Mouse (Mus musculus) urinary bladder, postnatal 14 days (tissue): ENCODE data around the gene Chrne.

Experiments used
- DNase-seq: peaks from one replicate; pipeline ENCODE4 v3.0.0; 2021; ENCODE audit warnings: low spot score

The Chrne gene

DNA sequence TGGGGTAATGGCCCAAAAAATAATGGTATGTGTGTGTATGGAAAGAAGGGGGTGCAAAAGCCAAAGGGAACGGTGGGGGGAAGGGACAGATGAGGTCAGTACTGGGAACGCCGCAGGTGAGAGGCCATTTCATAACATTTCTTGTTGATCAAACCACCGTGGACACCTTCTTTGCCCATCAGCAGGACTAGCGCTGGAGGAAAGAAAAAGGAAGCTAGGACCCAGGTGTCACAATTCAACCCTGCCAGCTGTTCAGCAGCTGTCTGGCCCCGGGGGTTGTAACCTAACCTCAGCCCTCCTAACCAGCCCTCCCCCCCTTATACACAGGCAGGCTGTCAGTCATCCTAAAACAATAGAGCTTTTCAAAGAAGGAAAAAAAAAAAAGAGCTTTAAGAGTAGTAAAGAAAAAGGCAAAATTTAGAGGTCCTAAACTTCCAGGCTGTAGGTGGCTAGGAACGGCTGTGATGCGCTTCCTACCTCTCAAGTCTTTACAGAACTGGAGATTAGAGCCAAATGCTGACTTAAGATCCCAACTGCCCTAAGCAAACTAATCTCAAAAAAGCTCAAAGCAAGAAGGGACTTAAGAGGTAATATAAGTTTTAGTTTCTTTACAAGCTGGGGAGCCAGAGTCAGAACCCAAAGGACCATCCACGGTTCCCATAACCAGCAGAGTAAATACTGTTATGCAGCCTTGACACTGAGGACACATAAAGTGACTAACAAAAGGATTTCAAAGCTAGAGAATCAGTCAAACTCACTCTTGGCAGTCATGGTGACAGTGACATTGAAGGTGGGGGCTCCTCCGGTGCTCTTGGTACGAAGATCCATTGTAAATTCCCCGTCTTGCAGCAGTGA, 33.2 kb upstream of the Chrne start:
- DNase-seq = no peak

DNA sequence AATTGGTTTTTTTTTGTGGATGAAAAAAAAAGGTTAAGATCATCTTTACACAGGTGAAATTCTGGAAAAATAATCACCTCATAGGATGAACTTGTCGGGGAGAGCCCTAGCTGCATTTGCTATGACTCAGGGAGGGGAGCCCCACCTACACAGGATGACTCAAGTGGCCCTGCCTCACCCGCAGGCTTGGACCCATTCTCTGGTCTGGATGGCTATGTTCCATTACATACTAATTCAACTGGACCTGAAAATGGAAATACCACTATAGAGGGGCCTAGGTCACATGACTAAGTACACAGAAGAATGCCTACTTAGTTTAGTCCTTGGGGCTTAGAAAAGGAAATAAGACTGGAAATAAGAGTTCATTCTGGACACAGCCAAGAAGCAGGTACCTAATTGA, 32.4 kb upstream of the Chrne start:
- DNase-seq = peak; percentile 60

DNA sequence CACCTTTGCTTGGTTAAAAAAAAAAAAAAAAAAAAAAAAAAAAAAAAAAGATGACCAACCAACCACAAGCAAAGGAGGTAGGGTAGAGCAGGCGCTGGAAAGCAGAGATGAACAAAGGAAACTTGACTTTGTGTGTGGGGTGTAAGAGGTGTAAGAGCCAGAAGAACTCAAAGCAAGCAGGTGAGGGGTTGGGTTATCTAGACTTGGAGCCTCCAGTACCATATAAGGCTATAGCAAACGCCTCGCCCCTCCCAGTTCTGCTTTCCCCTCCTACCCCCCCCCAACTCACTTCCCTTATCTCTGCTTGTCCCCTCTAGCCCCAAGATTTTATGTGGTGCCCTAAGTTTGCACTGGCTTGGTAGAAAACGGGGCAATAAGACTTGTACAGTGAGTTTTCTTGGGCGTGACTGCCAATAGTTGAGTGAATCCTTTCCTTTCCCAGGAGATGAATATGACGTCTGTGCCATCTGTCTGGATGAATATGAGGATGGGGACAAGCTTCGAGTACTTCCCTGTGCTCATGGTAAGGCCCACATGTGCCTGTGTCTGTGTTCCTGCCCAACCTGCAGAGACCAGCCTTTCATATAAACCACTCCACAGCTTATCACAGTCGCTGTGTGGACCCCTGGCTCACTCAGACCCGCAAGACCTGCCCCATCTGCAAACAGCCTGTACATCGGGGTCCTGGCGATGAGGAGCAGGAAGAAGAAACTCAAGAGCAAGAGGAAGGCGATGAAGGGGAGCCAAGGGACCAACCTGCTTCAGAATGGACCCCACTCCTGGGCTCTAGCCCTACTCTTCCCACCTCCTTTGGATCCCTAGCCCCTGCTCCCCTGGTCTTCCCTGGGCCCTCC, 31.5 kb upstream of the Chrne start:
- no peak for DNase-seq

DNA sequence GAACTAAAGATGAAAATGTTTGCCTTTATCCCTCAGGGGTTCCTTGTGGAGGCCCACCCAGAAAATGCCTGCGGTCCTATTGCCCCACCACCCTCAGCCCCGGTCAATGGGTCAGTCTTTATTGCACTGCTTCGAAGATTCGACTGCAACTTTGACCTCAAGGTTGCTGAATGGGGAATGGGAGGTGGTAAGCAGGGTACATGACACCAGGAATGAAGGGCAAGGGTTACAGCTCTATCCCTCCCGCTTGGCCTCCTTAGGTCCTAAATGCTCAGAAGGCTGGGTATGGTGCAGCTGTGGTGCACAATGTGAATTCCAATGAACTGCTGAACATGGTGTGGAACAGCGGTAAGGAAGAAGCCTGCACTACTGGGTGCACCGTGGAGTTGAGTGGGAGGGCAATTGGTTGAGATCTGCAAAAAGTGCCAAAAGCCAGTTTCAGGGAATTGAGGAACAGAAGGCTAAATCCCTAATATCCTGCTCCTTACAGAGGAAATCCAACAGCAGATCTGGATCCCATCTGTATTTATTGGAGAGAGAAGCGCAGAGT, 30.2 kb upstream of the Chrne start:
- no peak for DNase-seq

DNA sequence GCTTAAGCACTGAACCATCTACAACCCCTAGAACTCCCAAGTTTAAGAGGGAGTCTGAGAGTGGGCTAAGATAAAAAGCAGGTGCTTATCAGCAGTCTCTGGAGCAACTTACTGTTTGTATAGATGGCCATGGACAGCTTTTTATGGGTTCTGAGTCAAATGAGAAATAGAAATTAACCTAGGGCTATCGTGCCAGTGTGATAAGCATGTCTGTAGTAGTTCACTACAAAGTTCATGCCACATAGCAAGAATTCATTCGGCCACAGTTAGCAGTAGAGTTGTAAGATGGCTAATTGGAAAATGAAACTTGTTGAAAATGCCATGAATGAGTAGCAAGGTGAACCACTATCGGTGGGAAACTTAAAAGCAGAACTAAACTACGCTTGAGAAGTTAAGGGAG, 29.5 kb upstream of the Chrne start:
- no peak for DNase-seq

DNA sequence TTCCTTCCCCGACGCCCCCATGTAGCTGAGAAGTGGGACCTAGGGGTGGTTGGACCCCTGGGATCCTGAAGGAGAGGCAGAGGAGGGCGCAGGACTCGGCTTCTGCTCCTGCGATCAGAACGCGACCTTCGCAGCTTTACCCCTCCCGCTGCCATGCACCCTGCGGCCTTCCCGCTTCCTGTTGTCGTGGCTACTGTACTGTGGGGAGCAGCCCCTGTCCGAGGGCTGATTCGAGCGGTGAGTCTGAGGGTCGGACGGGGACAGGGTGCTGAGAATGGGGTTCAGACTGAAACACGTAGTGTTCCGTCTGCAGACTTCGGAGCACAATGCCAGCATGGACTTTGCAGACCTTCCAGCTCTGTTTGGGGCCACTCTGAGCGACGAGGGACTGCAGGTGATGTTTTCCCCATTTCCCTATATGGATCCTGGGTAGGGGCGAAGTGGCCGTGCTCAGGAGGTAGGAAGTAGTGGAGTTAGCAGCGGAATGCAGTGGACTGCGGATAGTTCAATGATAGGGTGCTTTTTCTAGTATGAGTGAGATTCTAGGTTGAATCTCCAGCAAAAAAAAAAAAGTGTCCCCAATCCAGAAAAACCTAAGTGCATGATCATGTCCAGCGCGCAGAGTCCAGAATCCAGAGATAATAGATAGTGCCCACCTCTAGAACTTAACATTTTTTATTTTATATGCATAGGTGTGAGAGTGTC, 28.9 kb upstream of the Chrne start:
- peak; percentile 31 for DNase-seq

DNA sequence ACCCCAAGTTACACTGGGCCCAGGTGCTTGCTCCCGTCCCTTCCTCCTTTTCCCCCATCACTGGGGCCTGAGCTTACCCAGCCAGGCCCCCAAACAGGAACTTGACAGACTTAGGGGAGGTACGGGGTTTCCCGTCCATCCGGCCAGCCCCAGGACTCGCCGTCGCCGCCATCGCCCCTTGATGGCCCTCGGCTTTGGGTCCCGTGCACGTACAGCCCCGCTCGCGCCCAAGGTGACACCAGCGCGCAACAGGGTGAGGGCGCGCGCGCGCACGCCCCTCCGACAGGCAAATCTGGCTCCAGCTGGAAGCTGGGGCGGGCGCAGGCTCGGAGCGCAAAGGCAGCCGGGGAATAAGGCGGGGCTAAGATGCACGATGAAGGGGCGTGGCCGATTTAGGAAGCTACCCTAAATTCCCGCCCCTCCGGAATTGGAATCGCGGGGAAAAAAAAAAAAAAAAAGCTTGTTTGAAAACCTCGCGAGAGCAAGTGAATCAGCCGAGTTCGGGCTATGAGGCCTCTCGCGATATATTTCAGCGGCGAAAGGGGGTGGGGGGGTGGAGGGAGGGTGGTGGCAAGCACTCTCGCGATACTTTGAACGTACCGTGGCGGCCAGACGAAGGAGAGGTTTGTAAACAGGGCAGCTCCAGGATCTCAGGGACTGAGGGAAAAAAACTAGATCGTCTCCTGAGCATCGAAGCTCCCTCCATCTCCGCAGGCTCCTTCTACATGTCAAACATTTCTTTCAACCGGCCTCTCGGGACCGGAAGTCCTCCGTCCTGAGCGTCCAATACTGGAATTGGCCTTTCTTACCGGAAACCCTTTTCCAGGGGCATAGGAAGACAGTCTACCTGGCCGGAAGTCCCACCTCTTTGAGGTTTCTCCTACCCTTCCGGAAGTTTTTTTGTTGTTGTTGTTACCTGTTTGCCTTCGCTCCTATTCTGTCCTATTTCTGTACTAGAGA, 28.0 kb upstream of the Chrne start, which contains the start of the genes Rnf167 and Slc25a11:
Gene Rnf167, plus strand, starts transcription at position 545 of the 960 bp plus-strand sequence.
Gene Slc25a11, minus strand, starts transcription at position 789 of the 960 bp plus-strand sequence.
- DNase-seq = peak; percentile 97

DNA sequence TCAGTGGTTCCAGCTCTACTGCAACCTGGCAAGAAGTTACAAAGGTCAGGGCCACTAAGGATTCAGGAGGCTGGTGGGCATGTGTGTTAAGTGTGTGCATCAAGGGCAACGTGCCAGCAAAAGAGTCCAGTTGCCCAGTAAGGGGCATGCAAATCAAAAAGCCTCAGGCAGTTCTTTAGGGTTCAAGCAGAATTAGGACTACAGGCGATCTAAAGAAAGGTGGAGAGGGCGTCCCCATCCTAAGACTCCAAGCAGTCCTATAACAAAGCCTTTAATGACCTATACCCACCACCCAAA, 27.2 kb upstream of the Chrne start:
- DNase-seq = no peak

DNA sequence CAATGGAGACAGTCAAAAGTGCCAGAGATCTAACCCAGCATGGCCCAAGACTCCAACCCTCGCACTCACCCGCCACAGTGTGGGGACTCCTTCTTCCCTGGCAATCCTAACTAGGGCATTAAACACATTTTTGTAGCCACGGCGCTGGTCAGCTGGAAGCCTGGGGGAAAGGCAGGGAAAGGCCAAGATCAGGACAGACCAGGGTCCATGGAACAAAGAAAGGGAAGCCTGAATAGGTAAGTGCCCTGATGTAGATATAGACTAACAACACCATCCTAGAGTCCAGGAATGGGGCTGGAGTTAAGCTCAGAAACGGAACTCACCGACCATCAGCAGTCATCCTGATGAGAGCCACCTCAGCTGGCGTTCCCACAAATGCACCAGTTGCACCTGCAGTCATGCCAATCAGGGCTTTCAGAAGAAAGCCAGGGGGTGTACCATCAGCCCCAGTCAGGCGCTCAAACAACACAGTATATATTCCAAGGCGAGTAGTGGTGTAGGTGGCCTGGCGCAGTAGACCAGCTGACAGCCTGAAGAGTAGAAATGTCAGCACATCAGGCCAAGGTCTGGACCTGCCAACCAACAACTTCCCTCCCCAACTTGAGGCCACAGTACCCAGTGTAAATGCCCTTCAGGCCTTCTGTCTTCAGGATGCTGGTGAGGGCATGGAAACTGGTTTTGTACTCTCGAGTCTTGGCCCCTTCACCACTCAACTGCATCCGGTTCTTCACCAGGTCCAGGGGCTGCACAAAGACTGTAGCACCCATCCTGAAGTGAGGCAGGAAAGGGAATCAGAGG, 26.6 kb upstream of the Chrne start:
- DNase-seq = no peak

DNA sequence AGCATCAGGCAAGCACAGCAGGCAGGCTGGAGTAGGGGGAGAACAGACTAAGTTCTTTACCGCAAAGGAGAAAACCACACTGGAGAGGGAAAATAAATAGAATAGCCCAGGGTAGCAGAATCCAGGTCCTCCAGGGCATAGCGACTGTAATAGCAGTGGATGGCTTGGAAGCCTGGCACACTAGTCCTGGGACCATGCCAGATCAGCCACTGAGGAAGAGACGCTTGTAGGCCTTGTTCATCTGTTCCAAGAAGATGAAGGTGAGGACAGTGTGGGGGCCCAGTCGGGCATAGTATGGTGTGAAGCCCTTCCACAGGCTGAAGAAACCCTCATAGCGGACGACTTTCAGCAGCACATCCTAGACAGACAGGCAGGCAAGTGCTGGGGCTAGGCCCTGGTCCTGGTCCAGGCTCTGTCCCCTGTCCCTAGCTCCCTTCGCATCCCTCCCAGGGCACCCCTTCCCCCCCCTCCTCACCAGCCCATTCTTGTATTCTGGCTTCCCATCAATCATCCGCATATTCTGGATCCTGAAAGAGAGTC, 25.6 kb upstream of the Chrne start:
- DNase-seq = no peak

DNA sequence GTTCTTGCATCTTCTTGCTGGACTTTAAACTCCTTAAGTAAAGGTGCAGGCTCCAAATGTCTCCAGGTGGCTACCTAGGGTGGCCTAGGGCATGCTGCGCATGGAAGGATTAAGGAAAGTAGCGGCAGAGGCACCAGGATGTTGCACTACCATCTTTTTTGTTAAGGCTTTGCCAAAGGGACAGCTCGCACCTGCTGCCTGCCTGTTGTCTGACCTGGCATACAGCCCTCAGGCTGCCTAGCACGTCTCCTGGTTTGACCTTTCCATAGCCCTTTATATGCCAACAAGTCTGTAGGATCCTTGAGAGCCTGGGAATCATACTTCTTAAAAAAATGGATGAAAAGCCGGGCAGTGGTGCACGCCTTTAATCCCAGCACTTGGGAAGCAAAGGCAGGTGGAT, 24.0 kb upstream of the Chrne start:
- no peak for DNase-seq

DNA sequence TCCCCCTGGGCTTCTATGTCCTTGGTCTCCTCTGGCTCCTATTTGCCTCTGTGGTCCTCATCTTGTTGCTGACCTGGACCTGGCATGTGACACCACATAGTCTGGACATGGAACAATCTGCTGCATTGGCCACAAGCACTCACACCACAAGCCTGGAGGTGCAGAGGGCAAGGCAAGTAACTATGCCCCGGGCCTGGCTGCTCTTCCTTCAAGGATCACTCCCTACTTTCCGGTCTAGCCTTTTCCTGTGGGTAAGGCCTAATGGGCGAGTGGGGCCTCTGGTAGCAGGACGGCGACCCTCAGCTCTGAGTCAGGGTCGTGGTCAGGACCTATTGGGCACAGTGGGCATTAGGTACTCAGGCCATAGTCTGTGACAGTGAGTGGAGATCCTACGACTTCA, 22.2 kb upstream of the Chrne start:
- DNase-seq = no peak

DNA sequence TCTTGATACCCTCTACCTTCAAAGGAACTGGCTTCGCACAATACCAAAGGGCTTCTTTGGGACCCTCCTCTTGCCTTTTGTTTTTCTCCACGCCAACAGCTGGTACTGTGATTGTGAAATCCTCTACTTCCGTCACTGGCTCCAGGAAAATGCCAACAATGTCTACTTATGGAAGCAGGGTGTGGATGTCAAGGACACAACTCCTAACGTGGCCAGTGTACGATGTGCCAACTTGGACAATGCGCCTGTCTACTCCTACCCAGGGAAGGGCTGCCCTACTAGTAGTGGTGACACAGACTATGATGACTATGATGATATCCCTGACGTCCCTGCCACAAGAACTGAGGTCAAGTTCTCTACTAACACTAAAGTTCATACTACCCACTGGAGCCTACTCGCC, 21.0 kb upstream of the Chrne start:
- no peak for DNase-seq

DNA sequence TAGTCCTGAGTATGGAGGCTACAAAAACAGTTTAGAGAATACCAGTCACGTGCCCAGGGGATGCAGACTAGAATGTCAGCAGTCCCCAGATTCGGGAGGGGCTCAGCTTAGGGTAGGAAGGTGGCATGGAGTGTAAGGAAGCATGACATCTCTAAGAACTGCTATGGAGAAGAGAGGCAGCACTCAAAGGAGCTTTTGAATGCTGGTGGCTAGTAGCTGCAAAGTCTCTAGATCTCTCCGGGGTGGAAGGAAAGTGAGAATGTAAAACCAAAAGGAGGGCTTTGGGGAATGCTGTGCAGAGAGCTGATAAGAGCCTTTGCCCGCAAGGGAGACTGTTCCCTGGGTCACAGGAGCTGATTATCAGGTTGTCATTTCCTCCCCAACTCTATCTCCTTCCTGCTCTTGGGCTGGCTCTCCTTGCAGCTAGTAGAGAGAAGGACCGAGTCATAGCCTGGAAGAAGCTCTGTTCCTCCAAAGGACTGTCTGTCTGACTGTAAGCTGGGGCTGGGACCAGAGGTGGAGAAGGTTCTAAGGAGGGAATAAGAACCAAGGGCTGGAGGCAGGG, 19.8 kb upstream of the Chrne start, which contains the start of gene Gp1ba:
Gene Gp1ba, plus strand, starts transcription at position 409 of the 565 bp plus-strand sequence.
- DNase-seq = no peak

DNA sequence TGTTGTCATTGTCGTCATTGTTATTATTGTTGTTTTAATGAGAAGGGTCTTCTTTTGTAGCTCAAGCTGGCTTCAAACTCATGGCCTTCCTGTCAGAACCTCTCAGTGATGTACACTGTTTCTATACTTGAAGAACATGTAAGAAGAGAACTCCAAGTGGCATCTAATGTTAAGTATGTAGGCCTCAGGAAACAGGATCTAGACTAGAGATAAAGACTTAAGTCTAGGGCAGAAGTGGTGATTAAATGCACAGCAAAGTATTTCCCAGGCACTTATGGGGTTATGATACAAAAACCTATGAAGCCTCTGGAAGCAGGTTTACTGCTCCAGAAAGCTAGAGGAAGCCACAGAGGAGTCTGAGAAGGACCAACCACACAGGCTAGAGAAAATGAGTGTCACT, 19.3 kb upstream of the Chrne start:
- no peak for DNase-seq

DNA sequence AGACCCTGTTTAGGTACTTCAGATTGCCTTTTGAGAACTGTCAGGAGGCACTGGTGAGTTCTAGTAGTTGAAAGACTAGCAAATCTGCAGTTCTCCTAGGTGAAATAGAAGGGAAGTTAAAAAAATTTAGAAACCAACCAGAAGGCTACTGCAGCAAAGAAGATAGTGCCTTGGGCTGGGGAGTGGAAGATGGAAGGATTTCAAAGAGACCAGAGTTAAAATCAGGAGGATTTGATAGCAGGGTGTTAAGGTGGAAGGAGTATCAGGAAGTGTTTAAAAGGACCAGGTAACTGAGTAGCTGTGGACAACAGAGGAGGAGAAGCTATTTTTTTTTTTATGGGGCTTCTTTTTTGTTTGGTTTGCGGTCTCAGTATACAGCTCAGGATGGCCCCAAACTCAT, 18.7 kb upstream of the Chrne start:
- DNase-seq = no peak

DNA sequence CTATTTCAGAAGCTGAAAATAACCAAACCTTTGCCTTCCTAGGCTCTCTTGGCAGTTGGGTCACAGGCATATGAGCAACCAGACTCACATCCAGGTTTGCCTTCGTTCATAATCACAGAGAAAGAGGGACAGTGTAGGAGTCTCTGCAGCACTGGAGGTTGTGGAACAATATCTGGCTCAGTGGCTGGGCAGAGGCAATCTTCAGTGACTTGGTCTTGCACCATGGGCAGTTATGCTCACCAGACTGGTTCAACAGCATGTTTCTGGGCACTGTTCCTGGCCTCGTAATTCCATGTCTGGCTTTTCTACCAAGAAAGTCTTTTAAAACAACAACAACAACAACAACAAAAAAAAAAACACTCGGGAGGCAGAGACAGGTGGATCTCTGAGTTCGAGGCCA, 16.6 kb upstream of the Chrne start:
- DNase-seq = peak; percentile 60

DNA sequence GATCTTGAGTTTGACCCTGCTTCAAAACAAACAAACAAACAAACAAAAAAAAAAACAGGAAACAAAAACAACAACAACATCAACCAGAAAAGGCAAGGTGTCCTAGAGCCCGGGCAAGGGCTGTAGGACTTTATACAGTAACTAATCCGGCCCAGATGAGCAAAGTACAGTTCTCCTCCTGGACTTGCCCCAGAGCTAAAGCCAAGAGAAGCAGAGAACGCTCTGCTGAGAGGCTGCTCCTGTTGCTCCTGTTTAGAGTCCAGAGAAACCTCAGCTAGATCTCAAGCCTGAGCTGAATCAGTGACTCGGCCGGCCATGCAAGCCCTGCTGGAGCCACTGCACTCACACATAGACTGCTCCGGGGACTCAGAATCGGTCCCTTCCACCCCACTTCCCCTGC, 11.1 kb upstream of the Chrne start:
- no peak for DNase-seq

DNA sequence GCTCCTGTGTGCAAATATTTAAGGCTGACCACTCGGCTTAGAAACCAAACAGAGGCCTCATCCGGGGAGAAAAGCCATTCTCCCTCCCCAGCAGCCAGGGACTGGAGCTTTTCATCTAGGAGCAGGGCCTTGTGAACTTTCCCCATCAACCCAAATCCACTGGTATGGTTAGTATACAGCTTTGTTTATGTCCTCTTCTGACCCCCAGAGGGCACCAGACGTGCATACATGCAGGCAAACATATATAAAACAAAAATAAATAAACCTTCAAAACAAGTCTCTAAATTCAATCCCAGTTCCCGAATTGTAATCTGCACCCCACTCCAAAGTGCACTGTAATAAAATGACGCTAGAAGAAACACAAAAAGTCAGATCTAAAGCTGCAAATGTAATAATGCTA, 10.5 kb upstream of the Chrne start:
- no peak for DNase-seq

DNA sequence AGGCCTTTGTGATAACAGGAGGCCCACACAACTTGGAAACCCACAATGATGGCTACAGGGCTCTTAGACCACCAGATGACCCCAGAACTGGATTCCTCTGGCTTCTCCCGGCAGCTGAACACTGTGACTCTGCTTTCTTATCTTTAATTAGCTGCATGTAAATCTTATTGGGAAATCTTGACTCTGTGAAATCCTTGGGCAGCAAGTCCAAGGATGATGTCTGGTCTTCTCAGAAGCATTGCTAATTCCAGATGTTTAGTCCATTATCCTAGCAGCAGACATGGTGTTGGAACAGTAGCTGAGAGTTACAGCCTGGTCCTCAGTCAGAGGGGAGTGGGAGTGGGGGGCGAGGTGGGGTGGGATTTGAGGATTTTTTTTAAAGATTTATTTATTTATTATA, 9.4 kb upstream of the Chrne start:
- no peak for DNase-seq
